Mouse (Mus musculus) left cerebral cortex, adult 11 months (tissue): ENCODE data around the gene Oas1a.
"Not testable (repeated sequence)": the region's sequence is repeated elsewhere in the genome, so short reads cannot be mapped to it uniquely, and the experiment has no call there.

Source experiments
- DNase-seq: peaks from one replicate; pipeline ENCODE4 v3.0.0; 2022; ENCODE audit warnings: low spot score

Gene Oas1a

GRCm38 (mm10) chr5:120892243-120892660 is 15.1 kb downstream of the Oas1a start:
- no peak for DNase-seq

- not testable (repeated sequence) for DNase-seq
Observed at GRCm38 (mm10) chr5:120891566-120892242, 15.6 kb downstream of the Oas1a start.

- no peak for DNase-seq
Observed at GRCm38 (mm10) chr5:120890991-120891390, 16.3 kb downstream of the Oas1a start.

GRCm38 (mm10) chr5:120890026-120890425 is 17.3 kb downstream of the Oas1a start:
- no peak for DNase-seq

GRCm38 (mm10) chr5:120888294-120888815 is 19.0 kb downstream of the Oas1a start:
- not testable (repeated sequence) for DNase-seq

GRCm38 (mm10) chr5:120887831-120888230 is 19.5 kb downstream of the Oas1a start:
- no peak for DNase-seq

DNA sequence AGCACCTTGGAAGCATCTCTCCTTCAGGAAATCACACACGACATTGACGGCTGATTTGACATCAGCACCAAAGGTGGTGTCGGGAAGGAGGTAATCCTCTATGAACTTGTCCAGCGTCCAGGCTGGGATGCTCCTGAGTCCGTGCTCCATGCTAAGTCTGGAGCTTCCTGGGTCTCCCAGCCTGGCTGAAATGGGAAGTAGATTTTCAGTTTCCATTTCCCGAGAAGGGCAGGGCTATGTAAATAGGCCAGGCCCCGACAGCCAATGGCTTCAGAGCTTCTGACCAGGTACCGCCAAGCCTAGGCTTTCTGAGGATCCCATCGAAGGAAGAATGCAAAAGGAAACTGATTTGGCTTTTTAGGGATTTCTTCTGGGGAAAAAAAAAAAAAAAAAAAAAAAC is 19.9 kb downstream of the Oas1a start, which contains the start of gene Oas1g:
TSS of gene Oas1g (minus strand) at position 201 of the 400 bp plus-strand sequence.
- DNase-seq = not testable (repeated sequence)

DNA sequence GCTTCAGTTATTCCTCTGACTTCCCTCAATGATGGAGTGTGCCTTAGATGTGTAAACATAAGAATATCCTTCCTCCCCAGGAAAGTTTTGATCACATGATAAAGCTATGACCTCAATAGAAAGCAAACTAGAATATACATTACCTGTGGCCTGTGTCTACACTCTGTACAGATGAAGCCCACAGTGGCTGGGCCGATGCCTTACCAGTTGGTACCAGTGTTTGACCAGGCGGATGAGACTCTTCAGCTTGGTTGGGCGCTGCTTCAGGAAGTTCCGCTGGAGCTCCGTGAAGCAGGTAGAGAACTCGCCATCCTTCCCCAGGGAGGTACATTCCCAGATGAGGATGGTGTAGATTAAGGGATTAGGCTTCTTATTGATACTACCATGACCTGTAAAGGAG is 25.6 kb downstream of the Oas1a start:
- not testable (repeated sequence) for DNase-seq

DNA sequence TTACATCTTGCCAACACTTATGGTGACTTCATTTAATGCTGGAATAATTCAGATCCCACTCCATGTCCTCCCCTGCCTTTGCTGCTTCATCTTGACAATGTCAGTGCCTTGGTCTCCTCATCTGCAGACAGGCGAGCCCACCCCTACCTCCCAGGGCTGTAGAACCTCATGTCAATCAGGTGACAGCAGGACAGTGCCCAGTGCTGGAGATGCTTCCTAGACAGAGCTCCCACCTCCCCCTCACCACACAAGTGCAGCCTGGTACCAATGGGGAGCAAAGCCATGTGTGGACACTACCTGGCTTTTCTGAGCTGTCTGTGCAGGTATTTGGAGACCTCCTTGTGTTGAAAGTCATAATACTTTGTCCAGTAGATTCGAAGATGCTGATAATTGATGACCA is 28.5 kb downstream of the Oas1a start:
- DNase-seq = not testable (repeated sequence)

DNA sequence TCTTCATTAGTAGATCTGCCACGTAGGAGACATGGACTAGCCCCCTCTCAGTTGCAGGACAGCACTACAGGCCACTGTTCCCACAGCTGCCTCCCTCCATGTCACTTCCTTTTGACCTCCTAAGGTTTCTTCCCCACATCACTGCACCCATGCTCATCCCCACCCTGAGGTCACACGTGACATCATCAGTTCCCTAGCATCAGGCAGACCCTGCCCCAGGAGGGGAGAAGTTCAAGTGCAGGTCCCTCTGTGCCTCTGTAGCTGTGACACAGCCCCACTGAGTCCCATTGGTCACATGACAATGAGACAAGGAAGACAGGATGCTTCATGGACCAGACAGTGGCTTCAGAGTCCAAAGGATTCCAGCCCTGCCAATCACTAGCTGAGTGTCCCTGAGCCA is 29.9 kb downstream of the Oas1a start:
- DNase-seq = not testable (repeated sequence)

DNA sequence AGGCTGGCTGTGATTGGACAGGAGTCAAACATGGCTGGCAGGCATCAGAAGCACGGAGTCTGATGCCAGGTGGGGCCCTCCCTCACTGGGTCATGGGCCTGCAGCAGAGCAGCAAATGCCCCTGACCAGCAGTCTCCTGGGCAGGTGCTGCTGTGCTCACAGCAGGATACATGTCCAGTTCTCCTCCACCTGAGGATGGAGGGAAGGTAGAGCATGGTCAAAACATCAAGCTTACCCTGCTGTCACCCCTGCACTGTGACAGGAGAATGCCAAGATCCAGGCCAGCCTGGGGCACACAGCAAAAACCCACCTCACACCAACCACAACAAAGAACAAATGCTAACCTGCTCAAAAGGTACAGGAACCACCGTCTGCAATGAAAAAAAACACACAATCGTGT is 30.5 kb downstream of the Oas1a start:
- DNase-seq = not testable (repeated sequence)

GRCm38 (mm10) chr5:120871469-120871868 is 35.9 kb downstream of the Oas1a start:
- DNase-seq = no peak

DNA sequence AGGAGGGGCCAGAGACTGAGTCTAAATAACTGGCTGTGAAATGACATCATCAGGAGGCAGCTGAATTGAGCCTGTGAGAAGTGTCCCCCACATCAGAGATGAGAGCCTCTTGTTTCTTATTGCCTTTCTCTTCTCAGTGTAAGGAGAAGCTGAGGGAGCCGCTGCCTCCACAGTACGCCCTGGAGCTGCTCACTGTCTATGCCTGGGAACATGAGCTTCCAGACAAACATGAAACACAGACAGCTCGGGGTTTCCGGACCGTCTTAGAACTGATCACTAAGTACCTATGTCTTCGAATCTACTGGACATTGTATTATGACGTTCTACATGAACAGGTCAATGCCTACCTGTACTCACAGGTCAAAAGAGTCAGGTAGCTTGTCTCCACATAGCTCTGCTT is 36.5 kb downstream of the Oas1a start:
- DNase-seq = no peak

DNA sequence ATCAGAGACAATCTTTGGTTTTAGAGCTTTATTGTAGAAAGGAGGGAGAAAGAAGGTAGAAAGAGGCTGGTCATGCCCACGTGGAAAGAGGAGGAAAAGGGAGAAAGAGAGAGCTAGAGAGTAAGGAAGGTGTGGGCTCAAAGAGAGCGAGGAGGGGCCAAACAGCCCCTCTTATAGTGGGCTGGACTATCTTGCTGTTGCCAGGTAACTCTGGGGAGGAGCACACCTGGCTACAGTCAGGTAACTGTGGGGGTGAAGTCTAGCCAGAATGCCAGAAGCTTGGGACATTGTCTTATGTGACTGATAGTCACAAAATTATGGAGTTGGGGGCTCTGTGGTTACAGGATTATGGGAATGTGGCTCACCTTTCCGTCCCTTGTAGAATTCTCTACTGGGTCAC is 37.2 kb downstream of the Oas1a start:
- no peak for DNase-seq

DNA sequence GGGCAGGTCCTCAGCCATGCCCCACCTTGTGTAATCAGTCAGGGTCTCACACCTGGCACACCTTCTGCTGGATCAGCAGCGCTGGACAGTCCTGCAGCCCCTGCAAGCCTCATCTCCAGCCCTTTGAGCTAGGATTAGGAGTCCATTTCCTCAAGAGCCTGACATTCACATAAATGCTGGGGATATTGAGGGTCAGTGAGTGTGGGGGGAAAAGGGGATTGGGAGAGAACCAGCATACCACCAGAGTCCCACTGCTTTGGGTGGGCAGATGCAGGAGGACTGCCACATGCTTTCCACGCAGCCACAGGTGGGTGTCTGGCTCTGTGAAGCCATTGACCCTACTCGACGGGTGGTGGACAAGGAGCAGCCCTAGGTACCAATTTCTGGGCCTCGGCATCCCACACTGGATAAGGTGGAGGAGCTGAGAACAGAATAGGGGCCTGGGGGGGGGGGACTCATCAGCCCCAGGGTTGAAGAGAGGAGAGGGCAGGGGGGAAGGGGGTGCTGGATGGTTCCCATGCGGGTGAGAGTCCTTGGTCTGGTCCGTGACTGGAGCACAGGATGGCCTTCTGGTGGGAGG is 37.8 kb downstream of the Oas1a start:
- DNase-seq = no peak

DNA sequence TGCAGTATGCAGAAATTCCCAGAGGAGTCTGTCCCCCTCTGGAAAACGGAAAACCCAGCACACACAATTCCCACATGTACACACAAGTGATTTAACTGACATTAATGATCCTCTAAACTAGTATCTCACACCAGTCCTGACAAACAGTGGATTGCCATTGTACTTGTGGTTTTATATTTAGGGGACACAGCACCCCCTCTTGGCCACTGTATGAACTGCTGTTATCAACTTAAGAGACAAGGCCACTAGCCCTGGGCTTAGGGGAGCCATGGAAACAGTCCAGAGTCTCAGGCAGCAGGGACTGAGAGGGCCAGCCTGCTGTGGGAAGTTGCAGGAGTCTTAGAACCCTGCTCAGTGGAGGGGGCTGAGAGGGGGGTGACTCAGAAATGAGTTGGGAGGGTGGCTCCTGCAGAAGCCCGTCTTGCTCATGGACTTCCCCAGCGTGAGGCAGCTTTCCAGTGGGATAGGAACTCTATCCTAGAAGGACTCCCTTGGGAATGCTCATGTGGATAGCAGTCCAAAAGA is 41.9 kb downstream of the Oas1a start:
- DNase-seq = no peak

DNA sequence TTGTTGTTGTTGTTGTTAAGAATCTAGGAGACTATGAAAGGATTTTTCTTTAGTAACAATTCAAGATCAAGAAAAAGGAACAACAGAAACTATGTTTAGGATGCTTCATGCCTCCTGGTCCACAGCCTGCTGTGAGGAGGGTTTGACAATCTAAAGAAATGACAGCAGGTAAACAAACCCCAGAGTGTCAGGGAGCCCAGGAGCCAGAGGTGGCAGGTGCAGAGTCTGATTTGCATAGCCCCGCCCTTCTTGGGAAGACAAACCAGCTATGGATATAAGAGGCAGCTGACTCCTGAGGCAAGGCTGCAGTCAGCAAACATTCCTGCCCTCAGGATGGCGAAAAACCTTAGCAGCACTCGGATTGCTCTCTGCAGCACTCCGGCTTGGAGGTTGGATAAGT is 46.2 kb downstream of the Oas1a start, which contains the start of gene Oas1h:
TSS of gene Oas1h (plus strand) at position 301 of the 400 bp plus-strand sequence.
- DNase-seq = no peak

DNA sequence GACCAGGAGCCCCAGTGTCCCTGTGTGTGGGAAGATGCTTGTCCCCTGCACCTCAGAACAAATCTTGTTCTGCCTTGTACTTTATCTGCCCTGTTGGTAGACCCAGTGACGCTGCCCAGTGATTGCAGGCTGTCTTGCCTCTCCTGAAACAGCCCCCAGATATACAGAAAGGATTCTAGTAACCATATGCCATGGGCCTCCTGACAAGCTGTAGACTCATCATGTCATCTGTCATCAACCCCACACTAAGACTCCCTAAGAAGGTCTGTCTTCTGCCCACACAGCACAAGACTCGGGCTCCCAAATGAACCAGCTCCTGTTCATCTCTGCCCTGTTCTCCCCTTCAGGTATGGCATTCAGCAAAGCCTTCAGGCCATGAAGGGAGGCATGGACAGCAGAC is 48.1 kb downstream of the Oas1a start:
- DNase-seq = no peak

DNA sequence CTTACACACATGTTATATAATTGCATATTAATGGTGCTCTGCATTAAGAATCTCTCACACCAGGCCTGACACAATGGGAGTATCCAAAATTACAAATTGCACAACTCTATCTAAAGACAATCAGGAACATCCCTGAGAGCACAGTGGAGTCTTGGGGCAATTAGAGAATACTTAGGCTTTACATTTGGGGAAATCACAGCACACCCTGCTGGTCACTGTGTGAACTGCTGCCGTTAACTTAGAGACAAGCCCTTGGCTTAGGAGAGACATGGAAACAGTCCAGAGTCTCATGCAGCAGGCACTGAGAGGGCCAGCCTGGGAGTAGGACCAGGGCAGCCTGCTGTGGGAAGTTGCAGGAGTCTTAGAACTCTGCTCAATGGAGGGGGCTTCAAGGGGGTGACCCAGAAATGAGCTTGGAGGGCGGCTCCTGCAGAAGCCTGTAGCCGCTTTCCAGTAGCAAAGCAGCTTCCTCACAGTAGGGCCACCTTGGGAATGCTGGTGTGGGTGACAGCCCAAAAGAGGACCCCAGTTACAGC is 57.7 kb downstream of the Oas1a start:
- DNase-seq = no peak

DNA sequence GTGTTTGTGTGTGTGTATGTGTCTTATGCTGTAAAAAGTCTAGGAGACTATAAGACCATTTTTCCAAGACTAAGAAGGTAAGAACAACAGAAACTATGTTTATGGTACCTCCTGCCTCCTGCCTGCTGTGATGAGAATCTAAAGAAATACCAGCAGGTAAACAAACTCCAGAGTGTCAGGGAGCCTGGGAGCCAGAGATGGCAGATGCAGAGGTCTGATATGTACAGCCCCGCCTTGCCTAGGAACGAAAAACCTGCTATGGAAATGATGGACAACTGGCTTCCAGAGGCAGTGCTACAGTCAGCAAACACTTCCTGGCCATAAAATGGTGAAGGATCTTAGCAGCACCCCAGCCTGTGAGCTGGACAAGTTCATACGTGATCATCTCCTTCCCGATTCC is 60.3 kb downstream of the Oas1a start, which contains the start of gene Oas1f:
TSS of gene Oas1f (plus strand) at position 301 of the 400 bp plus-strand sequence.
- no peak for DNase-seq
